In genomic region chr14:20168478-20168877, GRCm38 (mm10) we compare ENCODE assay signal across 12 mouse cellular contexts.
"Had no signal": no experiment of that assay in that cellular context is flagged by ENCODE, and none has a peak within 500 bp of the region (broad histone marks: within the 10 kb centered on the region; RNA-seq: fewer than 3 reads in every experiment).

No protein-coding gene starts in this region.

- H3K27me3 ChIP-seq: limb, embryonic 15.5 days; megakaryocyte, embryonic 14.5 days; midbrain, embryonic 12.5 days had no signal

- H3K4me3 ChIP-seq: limb, embryonic 15.5 days; megakaryocyte, embryonic 14.5 days; midbrain, embryonic 12.5 days had no signal

- DNase-seq: kidney, adult 11 months; kidney, adult 9 months; kidney, postnatal 36 days; layer of hippocampus, adult 9-11 months; layer of hippocampus, postnatal 36 days; lung, adult 18-20 months; thymus, adult 2 months; thymus, postnatal 4 days had no signal

- H3K36me3 ChIP-seq: limb, embryonic 15.5 days; midbrain, embryonic 12.5 days had no signal

- H3K27ac ChIP-seq: limb, embryonic 15.5 days; midbrain, embryonic 12.5 days had no signal

- ATAC-seq: midbrain, embryonic 16.5 days had no signal
